Mouse (Mus musculus) embryo, embryonic 10 days (tissue): ENCODE data around the gene Gpd2.

Experiments used
- DNase-seq: peaks from one replicate; pipeline ENCODE4 v3.0.0-alpha.2; 2015; ENCODE audit warnings: low spot score

The Gpd2 gene

GRCm38 (mm10) chr2:57237475-57237919 lies at the start of gene Gpd2:
TSS of gene Gpd2 (plus strand) at chr2:57237635.
- no peak for DNase-seq

GRCm38 (mm10) chr2:57188237-57188636 lies 49.2 kb upstream of the Gpd2 start:
- no peak for DNase-seq

- DNase-seq = no peak
These were observed 46.6 kb upstream of the Gpd2 start for GRCm38 (mm10) chr2:57190884-57191283.

- DNase-seq = no peak
These were observed 38.4 kb upstream of the Gpd2 start for GRCm38 (mm10) chr2:57199046-57199445.

GRCm38 (mm10) chr2:57208472-57209083 lies 28.9 kb upstream of the Gpd2 start:
- DNase-seq = no peak

- no peak for DNase-seq
These were observed 26.1 kb upstream of the Gpd2 start for GRCm38 (mm10) chr2:57211049-57212001.

- DNase-seq = no peak
These were observed 24.1 kb upstream of the Gpd2 start for GRCm38 (mm10) chr2:57213364-57213763.

GRCm38 (mm10) chr2:57223288-57224026 lies 14.0 kb upstream of the Gpd2 start:
- no peak for DNase-seq

GRCm38 (mm10) chr2:57225236-57225635 lies 12.2 kb upstream of the Gpd2 start:
- no peak for DNase-seq

- no peak for DNase-seq
These were observed 10.0 kb upstream of the Gpd2 start for GRCm38 (mm10) chr2:57227425-57227824.

- no peak for DNase-seq
These were observed 7.7 kb upstream of the Gpd2 start for GRCm38 (mm10) chr2:57229647-57230240.

GRCm38 (mm10) chr2:57231432-57231831 lies 6.0 kb upstream of the Gpd2 start:
- DNase-seq = no peak

GRCm38 (mm10) chr2:57232328-57232727 lies 5.1 kb upstream of the Gpd2 start:
- no peak for DNase-seq

GRCm38 (mm10) chr2:57236246-57236645 lies 1.2 kb upstream of the Gpd2 start:
- DNase-seq = no peak

GRCm38 (mm10) chr2:57237026-57237425 lies 409 bp upstream of the Gpd2 start:
- DNase-seq = no peak

GRCm38 (mm10) chr2:57237920-57238613 lies 632 bp downstream of the Gpd2 start:
- peak; percentile 85 for DNase-seq

GRCm38 (mm10) chr2:57238614-57239165 lies 1.3 kb downstream of the Gpd2 start:
- peak; percentile 39 for DNase-seq

GRCm38 (mm10) chr2:57239356-57239755 lies 1.9 kb downstream of the Gpd2 start:
- DNase-seq = no peak

- DNase-seq = no peak
These were observed 6.6 kb downstream of the Gpd2 start for GRCm38 (mm10) chr2:57243987-57244386.

GRCm38 (mm10) chr2:57245721-57246328 lies 8.4 kb downstream of the Gpd2 start:
- no peak for DNase-seq

GRCm38 (mm10) chr2:57250113-57250512 lies 12.7 kb downstream of the Gpd2 start:
- DNase-seq = no peak
